Mouse (Mus musculus): ENCODE data around the gene 5830411N06Rik. TPM values are rescaled to one million over a fixed set of nuclear protein-coding genes. Genes with fewer than 3 reads are reported as not detected.

5830411N06Rik gene
- not detected in 2 replicates for polyA plus RNA-seq (2016; fragmentation: Nextera tagmentation; extraction: Ambion mirVana)

DNA sequence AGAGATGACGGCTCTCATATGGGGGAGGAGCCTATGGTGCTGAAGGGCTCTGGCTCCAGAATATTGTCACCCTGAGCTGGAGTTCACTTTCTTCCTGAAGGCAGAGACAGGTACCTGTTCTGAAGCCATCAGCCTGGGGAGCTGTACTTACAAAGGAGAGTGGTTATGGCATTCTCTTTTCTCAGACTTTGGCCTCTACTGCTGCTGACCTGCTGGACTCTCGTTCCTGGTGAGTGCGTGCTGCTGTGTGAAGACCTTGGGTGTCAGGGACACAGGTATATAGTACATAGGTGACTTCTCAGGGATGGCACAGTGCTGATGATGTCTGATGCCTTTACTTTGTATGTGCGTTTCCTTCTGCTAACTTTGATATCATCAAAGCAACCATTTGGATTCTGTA, at the start of gene 5830411N06Rik:
Gene 5830411N06Rik (plus strand): TSS at position 69 of the 400 bp plus-strand sequence.
- H3K27ac ChIP-seq = no peak within 1 kb of the TSS
- no peaks in the 10 kb centered on the region for H3K27me3 ChIP-seq (replicated peaks)
- no peak within 1 kb of the TSS for H3K4me3 ChIP-seq
- H3K36me3 ChIP-seq = no peaks in the 10 kb centered on the region
- no peak within 1 kb of the TSS for H3K9ac ChIP-seq
- no peaks in the 10 kb centered on the region for H3K4me1 ChIP-seq
- WGBS = 83% methylated on average over 4 of the region's 4 CpGs
- H3K4me2 ChIP-seq (replicated peaks) = no peak within 1 kb of the TSS
- no peak for ATAC-seq (ENCODE audit: low FRiP score, low read depth)
- no peaks in the 10 kb centered on the region for H3K9me3 ChIP-seq

GRCm38 (mm10) chr7:140201090-140201489, 46.0 kb upstream of the 5830411N06Rik start:
- H3K9me3 ChIP-seq = no peaks in the 10 kb centered on the region
- no peak overlapping the region for H3K4me3 ChIP-seq
- ATAC-seq (ENCODE audit: low FRiP score, low read depth) = no peak
- WGBS = 88% methylated on average over 4 of the region's 4 CpGs
- H3K36me3 ChIP-seq = no peaks in the 10 kb centered on the region
- H3K4me1 ChIP-seq = no peaks in the 10 kb centered on the region
- H3K9ac ChIP-seq = no peak overlapping the region
- no peak overlapping the region for H3K4me2 ChIP-seq (replicated peaks)
- H3K27ac ChIP-seq = no peak overlapping the region
- H3K27me3 ChIP-seq (replicated peaks) = no peaks in the 10 kb centered on the region

GRCm38 (mm10) chr7:140205864-140206263, 41.2 kb upstream of the 5830411N06Rik start, which contains the start of gene Olfr524:
TSS of gene Olfr524 (minus strand) at chr7:140205964.
- Histone ChIP-seq H3K9me3 (no peaks in the 10 kb centered on the region), H3K27ac (no peak within 1 kb of the TSS), H3K4me1 (no peaks in the 10 kb centered on the region), H3K4me2 (replicated peaks) (no peak within 1 kb of the TSS), H3K36me3 (no peaks in the 10 kb centered on the region), H3K4me3 (no peak within 1 kb of the TSS), H3K27me3 (replicated peaks) (no peaks in the 10 kb centered on the region), H3K9ac (no peak within 1 kb of the TSS)
- ATAC-seq (ENCODE audit: low FRiP score, low read depth) = no peak

DNA sequence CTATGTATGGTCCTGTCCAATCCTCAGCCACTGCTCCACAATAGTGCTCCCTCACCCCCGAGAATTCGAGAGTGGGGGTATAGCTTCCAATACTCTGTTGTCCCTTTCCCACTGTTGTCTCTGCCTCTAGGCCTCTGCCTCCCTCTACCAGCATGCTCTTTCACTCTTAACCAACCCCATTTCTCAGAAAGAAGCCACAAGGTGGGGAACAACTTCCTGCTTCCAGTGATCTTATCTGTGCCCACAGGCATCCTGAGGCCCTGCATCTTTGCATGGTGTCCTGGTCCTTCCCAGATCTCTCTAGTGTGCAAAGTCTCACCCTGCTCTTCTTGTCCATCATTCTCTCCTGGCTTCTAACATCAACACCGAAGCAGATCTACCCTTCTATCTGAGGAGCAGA, 40.2 kb upstream of the 5830411N06Rik start:
- H3K36me3 ChIP-seq = no peaks in the 10 kb centered on the region
- H3K4me1 ChIP-seq = no peaks in the 10 kb centered on the region
- no peak overlapping the region for H3K9ac ChIP-seq
- H3K4me2 ChIP-seq (replicated peaks) = no peak overlapping the region
- no peak for ATAC-seq (ENCODE audit: low FRiP score, low read depth)
- H3K27ac ChIP-seq = no peak overlapping the region
- H3K27me3 ChIP-seq (replicated peaks) = no peaks in the 10 kb centered on the region
- no peaks in the 10 kb centered on the region for H3K9me3 ChIP-seq
- WGBS = 88% methylated on average over 3 of the region's 3 CpGs
- no peak overlapping the region for H3K4me3 ChIP-seq

- no peaks in the 10 kb centered on the region for H3K4me1 ChIP-seq
- no peak overlapping the region for H3K4me3 ChIP-seq
- no peak overlapping the region for H3K27ac ChIP-seq
- H3K9ac ChIP-seq = no peak overlapping the region
- no peak for ATAC-seq (ENCODE audit: low FRiP score, low read depth)
- no peaks in the 10 kb centered on the region for H3K27me3 ChIP-seq (replicated peaks)
- no peak overlapping the region for H3K4me2 ChIP-seq (replicated peaks)
- WGBS = 81% methylated on average over 8 of the region's 8 CpGs
- H3K9me3 ChIP-seq = no peaks in the 10 kb centered on the region
- H3K36me3 ChIP-seq = no peaks in the 10 kb centered on the region
Measured at GRCm38 (mm10) chr7:140208153-140208552, 38.9 kb upstream of the 5830411N06Rik start.

GRCm38 (mm10) chr7:140208677-140209076, 38.4 kb upstream of the 5830411N06Rik start:
- Histone ChIP-seq H3K27me3 (replicated peaks) (no peaks in the 10 kb centered on the region), H3K36me3 (no peaks in the 10 kb centered on the region), H3K9ac (no peak overlapping the region), H3K4me3 (no peak overlapping the region), H3K4me1 (no peaks in the 10 kb centered on the region), H3K4me2 (replicated peaks) (no peak overlapping the region), H3K27ac (no peak overlapping the region), H3K9me3 (no peaks in the 10 kb centered on the region)
- ATAC-seq (ENCODE audit: low FRiP score, low read depth) = no peak
- WGBS = 86% methylated on average over 3 of the region's 3 CpGs

GRCm38 (mm10) chr7:140213841-140214240, 33.2 kb upstream of the 5830411N06Rik start:
- 87% methylated on average over 5 of the region's 5 CpGs for WGBS
- H3K9me3 ChIP-seq = no peaks in the 10 kb centered on the region

GRCm38 (mm10) chr7:140217967-140218366, 29.1 kb upstream of the 5830411N06Rik start, which contains the start of gene Cd163l1:
TSS of gene Cd163l1 (plus strand) at chr7:140218267.
- Histone ChIP-seq H3K9me3 (no peaks in the 10 kb centered on the region), H3K4me1 (no peaks in the 10 kb centered on the region), H3K27me3 (replicated peaks) (no peaks in the 10 kb centered on the region), H3K27ac (no peak within 1 kb of the TSS), H3K4me3 (no peak within 1 kb of the TSS), H3K36me3 (no peaks in the 10 kb centered on the region), H3K4me2 (replicated peaks) (no peak within 1 kb of the TSS), H3K9ac (no peak within 1 kb of the TSS)
- 94% methylated on average over 2 of the region's 2 CpGs for WGBS
- no peak for ATAC-seq (ENCODE audit: low FRiP score, low read depth)

More at GRCm38 (mm10) chr7:140213841-140214240, 33.2 kb upstream of the 5830411N06Rik start:
- ATAC-seq (ENCODE audit: low FRiP score, low read depth) = no peak
- H3K27ac ChIP-seq = no peak overlapping the region
- H3K4me2 ChIP-seq (replicated peaks) = no peak overlapping the region
- no peak overlapping the region for H3K4me3 ChIP-seq
- no peaks in the 10 kb centered on the region for H3K27me3 ChIP-seq (replicated peaks)
- no peaks in the 10 kb centered on the region for H3K4me1 ChIP-seq
- H3K36me3 ChIP-seq = no peaks in the 10 kb centered on the region
- no peak overlapping the region for H3K9ac ChIP-seq

DNA sequence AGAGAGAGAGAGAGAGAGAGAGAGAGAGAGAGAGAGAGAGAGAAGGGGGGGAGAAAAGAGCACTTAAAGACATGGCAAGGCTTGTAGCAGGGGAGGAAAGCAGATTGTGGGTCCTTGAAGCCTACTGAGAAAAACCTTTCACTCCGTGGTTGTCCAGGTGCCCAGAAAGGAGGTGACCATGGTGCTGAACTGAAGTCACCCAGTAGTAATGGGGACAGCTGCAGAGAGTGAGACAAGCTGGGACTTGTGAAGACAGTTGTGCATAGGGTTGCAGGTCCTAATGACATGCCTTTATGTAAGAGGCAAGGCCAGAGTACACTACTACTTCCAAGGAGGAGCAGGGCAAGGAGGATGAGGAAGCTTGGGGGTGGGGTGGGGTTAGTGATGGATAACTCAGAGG, 27.8 kb upstream of the 5830411N06Rik start:
- Histone ChIP-seq H3K9ac (no peak overlapping the region), H3K4me3 (no peak overlapping the region), H3K27ac (no peak overlapping the region), H3K27me3 (replicated peaks) (no peaks in the 10 kb centered on the region), H3K4me2 (replicated peaks) (no peak overlapping the region), H3K4me1 (no peaks in the 10 kb centered on the region), H3K9me3 (no peaks in the 10 kb centered on the region), H3K36me3 (no peaks in the 10 kb centered on the region)
- no peak for ATAC-seq (ENCODE audit: low FRiP score, low read depth)
- WGBS = 28% methylated on average over 1 of the region's 1 CpGs

GRCm38 (mm10) chr7:140220375-140220774, 26.7 kb upstream of the 5830411N06Rik start:
- no peak for ATAC-seq (ENCODE audit: low FRiP score, low read depth)
- H3K36me3 ChIP-seq = no peaks in the 10 kb centered on the region
- H3K27me3 ChIP-seq (replicated peaks) = no peaks in the 10 kb centered on the region
- no peak overlapping the region for H3K9ac ChIP-seq
- no peaks in the 10 kb centered on the region for H3K4me1 ChIP-seq
- H3K4me2 ChIP-seq (replicated peaks) = no peak overlapping the region
- no peaks in the 10 kb centered on the region for H3K9me3 ChIP-seq
- H3K27ac ChIP-seq = no peak overlapping the region
- H3K4me3 ChIP-seq = no peak overlapping the region
- 81% methylated on average over 4 of the region's 4 CpGs for WGBS

- Histone ChIP-seq H3K27ac (no peak overlapping the region), H3K4me3 (no peak overlapping the region), H3K27me3 (replicated peaks) (no peaks in the 10 kb centered on the region), H3K9ac (no peak overlapping the region), H3K36me3 (no peaks in the 10 kb centered on the region), H3K4me1 (no peaks in the 10 kb centered on the region), H3K4me2 (replicated peaks) (no peak overlapping the region), H3K9me3 (no peaks in the 10 kb centered on the region)
- ATAC-seq (ENCODE audit: low FRiP score, low read depth) = no peak
- 85% methylated on average over 13 of the region's 13 CpGs for WGBS
Measured at GRCm38 (mm10) chr7:140224209-140224608, 22.9 kb upstream of the 5830411N06Rik start.

DNA sequence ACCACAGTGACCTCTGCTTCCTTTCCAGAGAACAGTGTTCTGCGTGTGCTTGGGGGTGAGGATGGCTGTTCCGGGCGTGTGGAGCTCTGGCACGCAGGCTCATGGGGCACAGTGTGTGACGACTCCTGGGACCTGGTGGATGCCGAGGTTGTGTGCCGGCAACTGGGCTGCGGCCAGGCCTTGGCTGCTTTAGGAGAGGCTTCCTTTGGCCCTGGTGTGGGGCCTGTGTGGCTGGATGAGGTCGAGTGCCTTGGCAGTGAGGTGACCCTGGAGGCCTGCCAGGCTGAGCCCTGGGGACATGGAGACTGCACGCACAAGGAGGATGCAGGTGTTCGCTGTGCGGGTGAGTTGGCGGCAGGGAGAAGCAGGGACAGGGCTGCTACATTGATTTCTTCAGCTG, 18.6 kb upstream of the 5830411N06Rik start:
- no peaks in the 10 kb centered on the region for H3K4me1 ChIP-seq
- H3K9me3 ChIP-seq = no peaks in the 10 kb centered on the region
- no peak overlapping the region for H3K4me2 ChIP-seq (replicated peaks)
- no peak overlapping the region for H3K27ac ChIP-seq
- no peak overlapping the region for H3K9ac ChIP-seq
- no peaks in the 10 kb centered on the region for H3K36me3 ChIP-seq
- WGBS = 86% methylated on average over 13 of the region's 13 CpGs
- H3K27me3 ChIP-seq (replicated peaks) = no peaks in the 10 kb centered on the region
- no peak for ATAC-seq (ENCODE audit: low FRiP score, low read depth)
- H3K4me3 ChIP-seq = no peak overlapping the region

- no peak for ATAC-seq (ENCODE audit: low FRiP score, low read depth)
- H3K9me3 ChIP-seq = no peaks in the 10 kb centered on the region
- WGBS = 67% methylated on average over 2 of the region's 2 CpGs
- H3K9ac ChIP-seq = no peak overlapping the region
- no peak overlapping the region for H3K27ac ChIP-seq
- no peak overlapping the region for H3K4me3 ChIP-seq
- H3K4me2 ChIP-seq (replicated peaks) = no peak overlapping the region
- no peaks in the 10 kb centered on the region for H3K27me3 ChIP-seq (replicated peaks)
- no peaks in the 10 kb centered on the region for H3K4me1 ChIP-seq
- H3K36me3 ChIP-seq = no peaks in the 10 kb centered on the region
Measured at GRCm38 (mm10) chr7:140231026-140231425, 16.1 kb upstream of the 5830411N06Rik start.

Data from neural tube, embryonic 12.5 days (tissue).